Mouse (Mus musculus) liver, postnatal 0 days (tissue): ENCODE results near the gene Hmgcs1.

Experiments used
- CTCF ChIP-seq: sonication (generic); IDR thresholded peaks from 2 replicates; pipeline ENCODE4 v1.5.1; 2016; ENCODE audit warnings: antibody characterized with exemption, low read depth
- EP300 ChIP-seq: IDR thresholded peaks from 2 replicates; pipeline ENCODE4 v1.6.1; 2016; ENCODE audit warnings: antibody characterized with exemption, low read depth, mild to moderate bottlenecking

DNA sequence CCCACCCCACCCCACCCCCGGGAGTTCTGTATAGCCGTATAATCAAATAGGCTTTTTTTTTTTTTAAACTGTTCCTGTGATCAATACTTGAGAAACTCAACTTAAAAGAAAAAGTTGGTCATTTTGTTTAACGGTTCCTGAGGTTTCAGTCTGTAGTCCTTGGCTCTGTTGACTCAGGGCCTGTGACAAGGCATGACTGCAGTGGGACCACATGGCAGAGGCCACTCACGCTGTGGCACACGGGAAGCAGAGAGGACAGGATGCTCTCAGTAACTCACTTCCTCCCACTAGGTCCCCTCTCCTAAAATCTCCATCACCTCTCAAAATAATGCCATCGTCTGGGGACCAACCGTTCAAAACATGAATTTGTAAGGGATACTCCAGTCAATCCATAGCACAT is 49.0 kb upstream of the Hmgcs1 start:
- TF ChIP-seq CTCF (no peak), EP300 (no peak)
